Mouse (Mus musculus) NIH3T3 (cell line): ENCODE results near the gene Hist1h2ah.

ENCODE experiments used
- DNase-seq: peaks from one replicate; pipeline ENCODE4 v3.0.0-alpha.2; 2012; ENCODE audit warnings: low read depth

Gene Hist1h2ah

GRCm38 (mm10) chr13:22039364-22039763 is 4.0 kb upstream of the Hist1h2ah start:
- no peak for DNase-seq

GRCm38 (mm10) chr13:22037415-22037814 is 2.0 kb upstream of the Hist1h2ah start:
- no peak for DNase-seq

- no peak for DNase-seq
Observed at GRCm38 (mm10) chr13:22036986-22037385, 1.6 kb upstream of the Hist1h2ah start.

GRCm38 (mm10) chr13:22036149-22036956 is 985 bp upstream of the Hist1h2ah start:
- no peak for DNase-seq

- peak; percentile 29 for DNase-seq
Observed at GRCm38 (mm10) chr13:22034443-22035266, 713 bp downstream of the Hist1h2ah start.

- DNase-seq: no peak
Observed at GRCm38 (mm10) chr13:22033741-22034442, 1.5 kb downstream of the Hist1h2ah start.

- peak; percentile 74 for DNase-seq
Observed at GRCm38 (mm10) chr13:22030493-22030892, 4.9 kb downstream of the Hist1h2ah start.

- DNase-seq: peak; percentile 30
Observed at GRCm38 (mm10) chr13:22029928-22030327, 5.4 kb downstream of the Hist1h2ah start.

GRCm38 (mm10) chr13:22028673-22029460 is 6.5 kb downstream of the Hist1h2ah start:
- peak; percentile 95 for DNase-seq

GRCm38 (mm10) chr13:22026058-22027031 is 9.0 kb downstream of the Hist1h2ah start:
- peak; percentile 88 for DNase-seq

- DNase-seq: peak; percentile 91
Observed at GRCm38 (mm10) chr13:22022241-22022640, 13.1 kb downstream of the Hist1h2ah start.

- DNase-seq: no peak
Observed at GRCm38 (mm10) chr13:22021581-22021980, 13.8 kb downstream of the Hist1h2ah start.

- peak; percentile 81 for DNase-seq
Observed at GRCm38 (mm10) chr13:22020901-22021339, 14.4 kb downstream of the Hist1h2ah start.

- DNase-seq: peak; percentile 50
Observed at GRCm38 (mm10) chr13:22019934-22020835, 15.2 kb downstream of the Hist1h2ah start.

GRCm38 (mm10) chr13:22015479-22016450 is 19.6 kb downstream of the Hist1h2ah start:
- DNase-seq: peak; percentile 86

GRCm38 (mm10) chr13:22014411-22014845 is 20.9 kb downstream of the Hist1h2ah start:
- no peak for DNase-seq

GRCm38 (mm10) chr13:22013716-22014115 is 21.7 kb downstream of the Hist1h2ah start:
- DNase-seq: no peak

- no peak for DNase-seq
Observed at GRCm38 (mm10) chr13:22009642-22010041, 25.7 kb downstream of the Hist1h2ah start, which contains the start of gene Prss16. Prss16 (minus strand) TSS chr13:22009742.
